In genomic region chr8:69882021-69882756, GRCm38 (mm10) we compare ENCODE assay signal across 8 mouse cellular contexts. TPM values are rescaled to one million over a fixed set of nuclear protein-coding genes. Genes with fewer than 3 reads are reported as not detected.
DNase-seq lines count a peak whose midpoint lies in the region; ATAC-seq and TF ChIP-seq lines count a peak whose summit lies in the region.

No protein-coding gene starts in this region.

- H3K4me2 ChIP-seq in heart, embryonic 16.5 days (ENCODE audit: low read depth, low read length): peak overlapping the region; percentile 61
- peak overlapping the region; percentile 61 for H3K4me2 ChIP-seq in lung, embryonic 14.5 days

- ATAC-seq in heart, embryonic 16.5 days (replicated peaks; ENCODE audit: extremely low read depth, insufficient read depth, low FRiP score): peak; percentile 21; the same call in 1 of the 2 replicates
- peak; percentile 54 for ATAC-seq in lung, embryonic 14.5 days (ENCODE audit: insufficient read depth)
- no peak for ATAC-seq in activated CD4-positive, CD25-positive, alpha-beta regulatory T cell, adult 4 months

- no peaks in the 10 kb centered on the region for H3K4me1 ChIP-seq in cortical plate, adult 2 months (ENCODE audit: control insufficient read depth, insufficient read depth, low read length)
- H3K4me1 ChIP-seq in heart, embryonic 16.5 days (ENCODE audit: control insufficient read depth, insufficient read depth, low read length): peaks cover 18% of the 10 kb centered on the region
- H3K4me1 ChIP-seq in lung, embryonic 14.5 days (ENCODE audit: insufficient read depth): no peaks in the 10 kb centered on the region

- intact Hi-C loops in left cerebral cortex, adult 2 months (cut with DNase I): loop anchor here (2.0 kb wide), 1 partner anchor 21 kb away; the partner anchor contains the start of genes Ndufa13, Tssk6 and Yjefn3

- H3K9me3 ChIP-seq in heart, embryonic 16.5 days (replicated peaks; ENCODE audit: control insufficient read depth, low read length): no peaks in the 10 kb centered on the region
- H3K9me3 ChIP-seq in lung, embryonic 14.5 days (ENCODE audit: low read depth, low read length): no peaks in the 10 kb centered on the region; the same call in 1 of the 2 replicates

- DNase-seq in left cerebral cortex, adult 2 months (ENCODE audit: extremely low spot score in 1 of 2, low spot score in 2 of 2): peak; percentile 61
- no peak for DNase-seq in left cerebral cortex, adult 11 months (ENCODE audit: low spot score)
- peak; percentile 89 for DNase-seq in kidney, postnatal 10 days
- DNase-seq in lung, embryonic 14.5 days: peak; percentile 74
- DNase-seq in retina, postnatal 1 day: peak; percentile 87

- no peak overlapping the region for H3K27ac ChIP-seq in left cerebral cortex, adult 2 months
- no peak overlapping the region for H3K27ac ChIP-seq in cortical plate, adult 2 months (ENCODE audit: insufficient read depth, low read length)
- no peak overlapping the region for H3K27ac ChIP-seq in heart, embryonic 16.5 days (ENCODE audit: low read length)
- H3K27ac ChIP-seq in lung, embryonic 14.5 days (ENCODE audit: low read depth): no peak overlapping the region

- no peak for TF ChIP-seq CTCF in left cerebral cortex, adult 2 months (IDR thresholded peaks at IDR 0.05)
- TF ChIP-seq CTCF in cortical plate, adult 2 months (IDR thresholded peaks at IDR 0.05; ENCODE audit: extremely low read depth, insufficient read depth, low read length): no peak
- no peak for TF ChIP-seq CTCF in lung, embryonic 14.5 days (IDR thresholded peaks at IDR 0.05; ENCODE audit: low read depth)

- peak overlapping the region; percentile 35 for H3K4me3 ChIP-seq in left cerebral cortex, adult 2 months
- H3K4me3 ChIP-seq in cortical plate, adult 2 months (ENCODE audit: insufficient read depth, low read length): peak overlapping the region; percentile 15
- H3K4me3 ChIP-seq in heart, embryonic 16.5 days (ENCODE audit: low read length): peak overlapping the region; percentile 49
- peak overlapping the region; percentile 40 for H3K4me3 ChIP-seq in lung, embryonic 14.5 days (ENCODE audit: low read depth, low read length)

- TF ChIP-seq POLR2A in cortical plate, adult 2 months (IDR thresholded peaks at IDR 0.05; ENCODE audit: extremely low read depth, insufficient read depth, low read length): no peak

- peak overlapping the region; percentile 2; the same call in 1 of the 2 replicates for H3K9ac ChIP-seq in heart, embryonic 16.5 days (ENCODE audit: low read length)
- H3K9ac ChIP-seq in lung, embryonic 14.5 days: peak overlapping the region; percentile 23

- peaks cover 84% of the 10 kb centered on the region for H3K27me3 ChIP-seq in heart, embryonic 16.5 days (ENCODE audit: control insufficient read depth, insufficient read depth, low read length)
- H3K27me3 ChIP-seq in lung, embryonic 14.5 days (ENCODE audit: insufficient read depth, low read length): peaks cover 82% of the 10 kb centered on the region

- 6% methylated on average over 102 of the region's 103 CpGs for WGBS in heart, embryonic 16.5 days
- 7% methylated on average over 103 of the region's 103 CpGs for WGBS in lung, embryonic 14.5 days

- no peaks in the 10 kb centered on the region for H3K36me3 ChIP-seq in heart, embryonic 16.5 days (ENCODE audit: control insufficient read depth, insufficient read depth)
- H3K36me3 ChIP-seq in lung, embryonic 14.5 days (ENCODE audit: insufficient read depth): no peaks in the 10 kb centered on the region

RNA-seq across cellular contexts. Expression of gene Cilp2, which starts 5.3 kb away (rescaled TPM):
- total RNA-seq in left cerebral cortex, adult 2 months (2021): under 1 TPM; 0.63 to 0.91 TPM
- polyA plus RNA-seq in cortical plate, adult 2 months (2012; rRNA removed): 0.89 and 1.4 TPM in 2 replicates
- polyA plus RNA-seq in heart, embryonic 16.5 days (2015; fragmentation: Nextera tagmentation; extraction: Ambion mirVana): 0.29 and 0.47 TPM in 2 replicates
- 0.25 and 0.31 TPM in 2 replicates for polyA plus RNA-seq in lung, embryonic 14.5 days (2014; fragmentation: Nextera tagmentation; extraction: Ambion mirVana)
- not detected for polyA plus RNA-seq in activated CD4-positive, CD25-positive, alpha-beta regulatory T cell, adult 4 months (2017; shearing (Covaris generic))

RNA-seq across cellular contexts. Expression of gene Tssk6, which starts 19.8 kb away (rescaled TPM):
- under 1 TPM in 1 of 2 experiments, not detected in 1; 0.25 TPM for total RNA-seq in left cerebral cortex, adult 2 months (2021)
- polyA plus RNA-seq in cortical plate, adult 2 months (2012; rRNA removed): 0.29 and 0.40 TPM in 2 replicates
- 1.1 and 2.0 TPM in 2 replicates for polyA plus RNA-seq in heart, embryonic 16.5 days (2015; fragmentation: Nextera tagmentation; extraction: Ambion mirVana)
- polyA plus RNA-seq in lung, embryonic 14.5 days (2014; fragmentation: Nextera tagmentation; extraction: Ambion mirVana): 3.8 and 4.3 TPM in 2 replicates
- not detected for polyA plus RNA-seq in activated CD4-positive, CD25-positive, alpha-beta regulatory T cell, adult 4 months (2017; shearing (Covaris generic))

RNA-seq across cellular contexts. Expression of gene Ndufa13, which starts 20.2 kb away (rescaled TPM):
- 100 to 1,000 TPM; 145 to 146 TPM for total RNA-seq in left cerebral cortex, adult 2 months (2021)
- 182 and 184 TPM in 2 replicates for polyA plus RNA-seq in cortical plate, adult 2 months (2012; rRNA removed)
- polyA plus RNA-seq in heart, embryonic 16.5 days (2015; fragmentation: Nextera tagmentation; extraction: Ambion mirVana): 372 and 379 TPM in 2 replicates
- 163 and 171 TPM in 2 replicates for polyA plus RNA-seq in lung, embryonic 14.5 days (2014; fragmentation: Nextera tagmentation; extraction: Ambion mirVana)
- polyA plus RNA-seq in activated CD4-positive, CD25-positive, alpha-beta regulatory T cell, adult 4 months (2017; shearing (Covaris generic)): 100 to 1,000 TPM; 231 to 276 TPM

RNA-seq across cellular contexts. Expression of gene Yjefn3, which starts 20.3 kb away (rescaled TPM):
- 10 to 100 TPM; 25.8 to 30.7 TPM for total RNA-seq in left cerebral cortex, adult 2 months (2021)
- 34.2 and 35.7 TPM in 2 replicates for polyA plus RNA-seq in cortical plate, adult 2 months (2012; rRNA removed)
- 8.2 and 8.7 TPM in 2 replicates for polyA plus RNA-seq in heart, embryonic 16.5 days (2015; fragmentation: Nextera tagmentation; extraction: Ambion mirVana)
- polyA plus RNA-seq in lung, embryonic 14.5 days (2014; fragmentation: Nextera tagmentation; extraction: Ambion mirVana): 3.6 and 4.3 TPM in 2 replicates
- polyA plus RNA-seq in activated CD4-positive, CD25-positive, alpha-beta regulatory T cell, adult 4 months (2017; shearing (Covaris generic)): under 1 TPM in 1 of 2 experiments, not detected in 1; 0.82 TPM

RNA-seq across cellular contexts. Expression of gene Pbx4, which starts 49.9 kb away (rescaled TPM):
- total RNA-seq in left cerebral cortex, adult 2 months (2021): 10 to 100 TPM; 18.5 to 20.7 TPM
- polyA plus RNA-seq in cortical plate, adult 2 months (2012; rRNA removed): 32.0 and 35.4 TPM in 2 replicates
- polyA plus RNA-seq in heart, embryonic 16.5 days (2015; fragmentation: Nextera tagmentation; extraction: Ambion mirVana): 4.1 and 5.4 TPM in 2 replicates
- 7.1 and 9.4 TPM in 2 replicates for polyA plus RNA-seq in lung, embryonic 14.5 days (2014; fragmentation: Nextera tagmentation; extraction: Ambion mirVana)
- 10 to 100 TPM; 13.1 to 15.4 TPM for polyA plus RNA-seq in activated CD4-positive, CD25-positive, alpha-beta regulatory T cell, adult 4 months (2017; shearing (Covaris generic))
